Mouse (Mus musculus): Measurements from ENCODE around the gene Syt3. TPM values are rescaled to one million over a fixed set of nuclear protein-coding genes. Genes with fewer than 3 reads are reported as not detected.

Gene Syt3
- polyA plus RNA-seq, 1 experiment from 2014 or later = 0.03 TPM

Other genes with a start within 250 kb of the Syt3 start
- gene Klk1b16, start 247.3 kb upstream of the Syt3 start, polyA plus RNA-seq (2015; fragmentation: Nextera tagmentation; extraction: Ambion mirVana) = not detected in 2 replicates
- gene Klk1b24, start 195.9 kb upstream of the Syt3 start, polyA plus RNA-seq (2015; fragmentation: Nextera tagmentation; extraction: Ambion mirVana) = not detected in 2 replicates
- not detected in 2 replicates for gene Klk1b3, start 185.9 kb upstream of the Syt3 start, polyA plus RNA-seq (2015; fragmentation: Nextera tagmentation; extraction: Ambion mirVana)
- not detected in 2 replicates for gene Klk1b4, start 176.7 kb upstream of the Syt3 start, polyA plus RNA-seq (2015; fragmentation: Nextera tagmentation; extraction: Ambion mirVana)
- gene Klk1b5, start 168.2 kb upstream of the Syt3 start, polyA plus RNA-seq (2015; fragmentation: Nextera tagmentation; extraction: Ambion mirVana) = not detected in 2 replicates
- not detected in 2 replicates for gene Klk1, start 158.7 kb upstream of the Syt3 start, polyA plus RNA-seq (2015; fragmentation: Nextera tagmentation; extraction: Ambion mirVana)
- not detected in 2 replicates for gene Gm36864, start 147.9 kb upstream of the Syt3 start, polyA plus RNA-seq (2015; fragmentation: Nextera tagmentation; extraction: Ambion mirVana)
- gene 1700028J19Rik, start 137.4 kb upstream of the Syt3 start, polyA plus RNA-seq (2015; fragmentation: Nextera tagmentation; extraction: Ambion mirVana) = 1.3 and 1.6 TPM in 2 replicates
- 40.3 and 47.0 TPM in 2 replicates for gene 2410002F23Rik, start 137.4 kb upstream of the Syt3 start, polyA plus RNA-seq (2015; fragmentation: Nextera tagmentation; extraction: Ambion mirVana)
- not detected in 2 replicates for gene Acp4, start 126.7 kb upstream of the Syt3 start, polyA plus RNA-seq (2015; fragmentation: Nextera tagmentation; extraction: Ambion mirVana)
- not detected in 2 replicates for gene Gm15517, start 122.7 kb upstream of the Syt3 start, polyA plus RNA-seq (2015; fragmentation: Nextera tagmentation; extraction: Ambion mirVana)
- gene Clec11a, start 77.2 kb upstream of the Syt3 start, polyA plus RNA-seq (2015; fragmentation: Nextera tagmentation; extraction: Ambion mirVana) = 0.46 and 0.76 TPM in 2 replicates
- gene Shank1, start 73.8 kb upstream of the Syt3 start, polyA plus RNA-seq (2015; fragmentation: Nextera tagmentation; extraction: Ambion mirVana) = 0.06 TPM in 2 replicates
- 0.18 TPM in 1 of 2 replicates, not detected in the other for gene 1700008O03Rik, start 1.7 kb downstream of the Syt3 start, polyA plus RNA-seq (2015; fragmentation: Nextera tagmentation; extraction: Ambion mirVana)
- not detected in 2 replicates for gene Lrrc4b, start 44.9 kb downstream of the Syt3 start, polyA plus RNA-seq (2015; fragmentation: Nextera tagmentation; extraction: Ambion mirVana)
- 6.0 and 6.9 TPM in 2 replicates for gene Aspdh, start 81.3 kb downstream of the Syt3 start, polyA plus RNA-seq (2015; fragmentation: Nextera tagmentation; extraction: Ambion mirVana)
- gene Josd2, start 83.9 kb downstream of the Syt3 start, polyA plus RNA-seq (2015; fragmentation: Nextera tagmentation; extraction: Ambion mirVana) = 170 and 176 TPM in 2 replicates
- gene Emc10, start 112.4 kb downstream of the Syt3 start, polyA plus RNA-seq (2015; fragmentation: Nextera tagmentation; extraction: Ambion mirVana) = 43.3 and 46.0 TPM in 2 replicates
- 1.3 and 1.5 TPM in 2 replicates for gene Fam71e1, start 112.5 kb downstream of the Syt3 start, polyA plus RNA-seq (2015; fragmentation: Nextera tagmentation; extraction: Ambion mirVana)
- not detected in 2 replicates for gene Mybpc2, start 140.6 kb downstream of the Syt3 start, polyA plus RNA-seq (2015; fragmentation: Nextera tagmentation; extraction: Ambion mirVana)
- gene Spib, start 148.0 kb downstream of the Syt3 start, polyA plus RNA-seq (2015; fragmentation: Nextera tagmentation; extraction: Ambion mirVana) = 0.08 and 0.14 TPM in 2 replicates
- 68.3 and 68.4 TPM in 2 replicates for gene Pold1, start 164.7 kb downstream of the Syt3 start, polyA plus RNA-seq (2015; fragmentation: Nextera tagmentation; extraction: Ambion mirVana)
- gene Nr1h2, start 169.8 kb downstream of the Syt3 start, polyA plus RNA-seq (2015; fragmentation: Nextera tagmentation; extraction: Ambion mirVana) = 40.7 and 47.1 TPM in 2 replicates
- gene Napsa, start 188.3 kb downstream of the Syt3 start, polyA plus RNA-seq (2015; fragmentation: Nextera tagmentation; extraction: Ambion mirVana) = 4.5 and 5.1 TPM in 2 replicates
- 0.05 and 0.06 TPM in 2 replicates for gene Kcnc3, start 206.6 kb downstream of the Syt3 start, polyA plus RNA-seq (2015; fragmentation: Nextera tagmentation; extraction: Ambion mirVana)

All from liver, embryonic 13.5 days (tissue).